Mouse (Mus musculus) adrenal gland, adult 18-20 months (tissue): ENCODE measurements around the gene Gm8926. TPM values are rescaled to one million over a fixed set of nuclear protein-coding genes. Genes with fewer than 3 reads are reported as not detected.
"Not testable (repeated sequence)": the region's sequence is repeated elsewhere in the genome, so short reads cannot be mapped to it uniquely, and the experiment has no call there.

Experiments used
- DNase-seq, 2 experiments: peaks; one replicate each; pipeline ENCODE4 v3.0.0; 2021 to 2022; ENCODE audit warnings: low spot score in 2 of 2
- long read RNA-seq, 2 experiments: library from polyadenylated mRNA; stranded (forward); transcript quantifications; one replicate each; pipeline ENCODE4 v2.0.0; 2021
- total RNA-seq, 2 experiments: library from RNA; stranded (reverse); gene quantifications; 1 replicate in 1 of 2; 2 replicates in 1 of 2; pipeline ENCODE4 v1.2.3; 2021

Gm8926 gene
- total RNA-seq: not detected
- long read RNA-seq, experiment 1: 0 reads
- long read RNA-seq, experiment 2: 0 reads

DNA sequence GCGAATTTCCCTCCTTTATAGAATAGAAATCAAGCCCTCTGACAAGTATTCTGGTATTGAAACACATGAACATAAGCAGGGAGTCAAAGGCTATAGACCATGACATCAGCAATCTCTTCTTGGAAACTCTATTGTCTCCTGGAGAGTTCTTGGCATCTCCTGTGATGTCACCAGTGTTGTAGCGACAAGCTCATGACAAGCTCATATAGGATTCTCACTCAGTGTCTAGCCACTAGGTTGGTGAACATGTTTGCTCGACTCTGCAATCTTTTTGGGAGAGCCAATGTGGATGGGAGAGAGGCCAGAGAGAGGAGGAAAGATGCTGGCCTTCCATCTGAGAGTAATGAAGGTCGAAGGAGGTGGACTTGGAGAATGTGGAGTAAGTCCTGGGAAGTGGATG is at the start of gene Gm8926:
Gene Gm8926 (plus strand): TSS at position 301 of the 400 bp plus-strand sequence.
- DNase-seq: not testable (repeated sequence)

Other genes with a start within 250 kb of the Gm8926 start
- gene Gm6460, start 175.6 kb upstream of the Gm8926 start, total RNA-seq: not detected
- gene Gm8922, start 88.6 kb upstream of the Gm8926 start, total RNA-seq: not detected
- gene Gm6465, start 75.0 kb downstream of the Gm8926 start, total RNA-seq: not detected
- gene 4933402N22Rik, start 147.5 kb downstream of the Gm8926 start, total RNA-seq: not detected